Mouse (Mus musculus) ES-E14 (cell line): ENCODE measurements at regions not wholly inside any gene's neighbourhood (a gene's known extent, or its start where the extent isn't known, plus 50 kb on each side); places are given as distances from the start of the nearest gene placed in this dataset.

Experiments used
- CHD2 ChIP-seq: IDR thresholded peaks from 2 replicates; pipeline ENCODE4 v1.6.1; 2014; ENCODE audit warnings: mild to moderate bottlenecking, low read depth, low read length, inconsistent platforms
- HCFC1 ChIP-seq: IDR thresholded peaks from 2 replicates; pipeline ENCODE4 v1.6.1; 2012; ENCODE audit warnings: low read length, inconsistent platforms, borderline replicate concordance; ENCODE audit not compliant: insufficient read depth
- ZC3H11A ChIP-seq: IDR thresholded peaks from 2 replicates; pipeline ENCODE4 v1.6.1; 2012; ENCODE audit warnings: low read depth, mild to moderate bottlenecking, inconsistent platforms, low read length, borderline replicate concordance

GRCm38 (mm10) chr8:11958176-11958575 is 117.9 kb downstream of the Tex29 start:
- TF ChIP-seq CHD2 (no peak), ZC3H11A (no peak), HCFC1 (no peak)
